Mouse (Mus musculus): Measurements from ENCODE around the gene Tet1. TPM values are rescaled to one million over a fixed set of nuclear protein-coding genes. Genes with fewer than 3 reads are reported as not detected.
"Not testable (repeated sequence)": the region's sequence is repeated elsewhere in the genome, so short reads cannot be mapped to it uniquely, and the experiment has no call there.

Tet1 gene
- polyA plus RNA-seq, 1 experiment from 2014 or later = 24.4 TPM

DNA sequence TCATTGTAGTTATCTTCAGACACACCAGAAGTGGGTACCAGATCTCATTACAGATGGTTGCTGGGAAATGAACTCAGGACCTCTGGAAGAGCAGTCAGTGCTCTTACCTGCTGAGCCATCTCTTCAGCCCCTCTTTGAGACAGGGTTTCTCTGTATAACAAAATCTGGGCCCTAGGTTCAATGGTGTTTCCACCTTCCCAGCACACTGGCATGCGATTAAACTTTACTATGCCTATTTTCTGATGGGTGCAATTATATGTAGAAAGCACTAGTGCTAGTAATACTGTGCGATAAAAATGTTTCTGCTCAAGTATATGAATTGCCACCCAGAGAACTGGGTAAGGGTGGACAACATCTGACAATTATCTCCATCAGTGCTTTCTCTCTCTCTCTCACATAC, 105.5 kb downstream of the Tet1 start:
- 96% methylated on average over 2 of the region's 2 CpGs for WGBS
- no peak overlapping the region for H3K4me3 ChIP-seq (replicated peaks)

DNA sequence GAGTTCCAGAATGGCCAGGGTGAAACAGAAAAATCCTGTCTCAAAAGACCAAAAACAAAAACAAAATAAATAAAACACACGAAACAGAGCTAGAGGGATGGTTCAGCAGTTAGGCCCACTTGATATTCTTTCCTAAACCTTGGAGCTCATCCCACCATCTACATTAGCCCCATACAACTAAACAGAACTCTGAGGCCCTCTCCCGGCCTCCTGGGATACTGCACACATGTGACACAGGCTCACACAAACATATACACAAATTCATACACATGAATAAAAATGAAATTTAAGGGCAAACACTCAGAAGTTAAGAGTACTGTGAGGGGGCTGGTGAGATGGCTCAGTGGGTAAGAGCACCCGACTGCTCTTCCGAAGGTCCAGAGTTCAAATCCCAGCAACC, 114.6 kb downstream of the Tet1 start:
- no peak overlapping the region for H3K4me2 ChIP-seq (replicated peaks)
- no peak for ATAC-seq (ENCODE audit: insufficient number of reproducible peaks, low FRiP score, low TSS enrichment, low read depth)

More for the DNA sequence above, 105.5 kb downstream of the Tet1 start:
- H3K27me3 ChIP-seq = no peaks in the 10 kb centered on the region
- no peak overlapping the region for H3K4me2 ChIP-seq (replicated peaks)
- no peaks in the 10 kb centered on the region for H3K4me1 ChIP-seq
- no peak overlapping the region for H3K9ac ChIP-seq
- ATAC-seq (ENCODE audit: insufficient number of reproducible peaks, low FRiP score, low TSS enrichment, low read depth) = no peak
- H3K9me3 ChIP-seq (replicated peaks) = no peaks in the 10 kb centered on the region
- H3K27ac ChIP-seq (replicated peaks) = no peak overlapping the region
- H3K36me3 ChIP-seq = no peaks in the 10 kb centered on the region

DNA sequence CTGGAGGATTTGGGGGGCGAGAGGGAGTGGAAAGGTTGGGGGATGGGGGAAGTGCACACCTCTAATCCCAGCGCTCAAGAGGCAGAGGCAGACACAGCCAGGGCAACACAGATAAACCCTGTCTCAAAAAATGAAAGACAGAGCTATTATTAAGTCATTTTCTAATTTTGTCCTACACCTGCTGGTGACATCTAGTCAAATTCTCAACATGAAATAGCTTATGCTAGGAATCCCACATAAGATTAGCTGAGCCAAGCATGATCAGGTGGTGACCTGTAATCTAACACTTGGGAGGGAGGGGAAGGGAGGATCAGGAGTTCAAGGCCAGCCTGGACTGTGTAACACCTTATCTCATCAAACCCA, 115.7 kb downstream of the Tet1 start:
- no peaks in the 10 kb centered on the region for H3K27me3 ChIP-seq
- peak overlapping the region; percentile 51 for H3K4me2 ChIP-seq (replicated peaks)
- no peak for ATAC-seq (ENCODE audit: insufficient number of reproducible peaks, low FRiP score, low TSS enrichment, low read depth)
- peaks cover 21% of the 10 kb centered on the region for H3K36me3 ChIP-seq
- 47% methylated on average over 2 of the region's 2 CpGs for WGBS
- no peak overlapping the region; the same call in 1 of the 2 replicates for H3K9ac ChIP-seq
- H3K27ac ChIP-seq (replicated peaks) = peak overlapping the region; percentile 96
- H3K4me1 ChIP-seq = peaks cover 12% of the 10 kb centered on the region
- peak overlapping the region; percentile 89 for H3K4me3 ChIP-seq (replicated peaks)
- H3K9me3 ChIP-seq (replicated peaks) = no peaks in the 10 kb centered on the region

More for the DNA sequence above, 114.6 kb downstream of the Tet1 start:
- H3K27ac ChIP-seq (replicated peaks) = no peak overlapping the region
- peaks cover 12% of the 10 kb centered on the region for H3K36me3 ChIP-seq
- no peaks in the 10 kb centered on the region for H3K9me3 ChIP-seq (replicated peaks)
- 97% methylated on average over 4 of the region's 4 CpGs for WGBS
- H3K4me1 ChIP-seq = peaks cover 8% of the 10 kb centered on the region
- H3K4me3 ChIP-seq (replicated peaks) = no peak overlapping the region
- H3K27me3 ChIP-seq = no peaks in the 10 kb centered on the region
- no peak overlapping the region for H3K9ac ChIP-seq

DNA sequence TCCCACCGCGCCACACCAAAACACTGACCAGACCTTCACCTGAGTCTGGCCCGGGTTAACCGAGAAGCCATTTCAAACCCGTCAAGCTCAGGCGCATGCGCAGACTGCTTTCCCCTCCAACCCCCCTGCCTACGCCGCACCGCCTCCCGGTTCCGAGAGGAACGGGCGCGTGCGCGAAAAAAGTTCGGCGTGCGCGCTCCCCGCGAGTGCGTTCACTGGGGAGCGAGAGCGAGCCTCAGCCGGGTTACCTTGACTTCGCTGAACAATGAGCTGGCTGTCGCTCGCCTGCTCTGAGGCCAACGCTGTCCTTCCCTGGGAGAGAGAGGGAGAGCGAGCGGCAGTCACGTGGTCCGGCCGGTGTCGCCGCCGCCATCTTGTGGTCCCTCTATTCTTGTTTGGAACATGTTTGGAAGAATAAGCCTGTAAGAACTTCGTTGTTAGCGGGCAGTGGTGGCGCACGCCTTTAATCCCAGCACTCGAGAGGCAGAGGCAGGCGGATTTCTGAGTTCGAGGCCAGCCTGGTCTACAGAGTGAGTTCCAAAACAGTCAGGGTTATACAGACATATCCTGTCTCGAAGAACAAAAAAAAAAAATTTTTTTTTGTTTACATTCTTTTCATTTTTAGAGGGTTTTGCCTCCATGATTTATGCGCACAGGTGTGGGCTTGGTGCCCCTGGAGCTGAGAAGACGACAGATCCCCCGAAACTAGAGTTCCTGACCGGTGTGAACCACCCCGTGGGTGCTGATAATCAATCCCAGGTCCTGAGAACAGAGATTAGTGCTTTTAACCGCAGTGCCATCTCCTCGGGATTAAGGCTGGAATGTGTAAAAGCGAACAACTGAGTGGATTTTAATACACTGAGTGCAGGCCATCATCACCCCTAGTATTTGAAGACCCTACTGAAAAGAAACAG, 116.4 kb downstream of the Tet1 start, which contains the start of gene Ccar1:
TSS of gene Ccar1 (minus strand) at position 110 of the 914 bp plus-strand sequence.
- WGBS = 1% methylated on average over 55 of the region's 55 CpGs
- peaks cover 28% of the 10 kb centered on the region for H3K36me3 ChIP-seq
- no peaks in the 10 kb centered on the region for H3K9me3 ChIP-seq (replicated peaks)
- peak; percentile 98 for ATAC-seq (ENCODE audit: insufficient number of reproducible peaks, low FRiP score, low TSS enrichment, low read depth)
- H3K4me2 ChIP-seq (replicated peaks) = peak within 1 kb of the TSS; percentile 53
- no peaks in the 10 kb centered on the region for H3K27me3 ChIP-seq
- peak within 1 kb of the TSS; percentile 89 for H3K4me3 ChIP-seq (replicated peaks)
- H3K9ac ChIP-seq = peak within 1 kb of the TSS; percentile 89
- H3K27ac ChIP-seq (replicated peaks) = peak within 1 kb of the TSS; percentile 96
- peaks cover 12% of the 10 kb centered on the region for H3K4me1 ChIP-seq

DNA sequence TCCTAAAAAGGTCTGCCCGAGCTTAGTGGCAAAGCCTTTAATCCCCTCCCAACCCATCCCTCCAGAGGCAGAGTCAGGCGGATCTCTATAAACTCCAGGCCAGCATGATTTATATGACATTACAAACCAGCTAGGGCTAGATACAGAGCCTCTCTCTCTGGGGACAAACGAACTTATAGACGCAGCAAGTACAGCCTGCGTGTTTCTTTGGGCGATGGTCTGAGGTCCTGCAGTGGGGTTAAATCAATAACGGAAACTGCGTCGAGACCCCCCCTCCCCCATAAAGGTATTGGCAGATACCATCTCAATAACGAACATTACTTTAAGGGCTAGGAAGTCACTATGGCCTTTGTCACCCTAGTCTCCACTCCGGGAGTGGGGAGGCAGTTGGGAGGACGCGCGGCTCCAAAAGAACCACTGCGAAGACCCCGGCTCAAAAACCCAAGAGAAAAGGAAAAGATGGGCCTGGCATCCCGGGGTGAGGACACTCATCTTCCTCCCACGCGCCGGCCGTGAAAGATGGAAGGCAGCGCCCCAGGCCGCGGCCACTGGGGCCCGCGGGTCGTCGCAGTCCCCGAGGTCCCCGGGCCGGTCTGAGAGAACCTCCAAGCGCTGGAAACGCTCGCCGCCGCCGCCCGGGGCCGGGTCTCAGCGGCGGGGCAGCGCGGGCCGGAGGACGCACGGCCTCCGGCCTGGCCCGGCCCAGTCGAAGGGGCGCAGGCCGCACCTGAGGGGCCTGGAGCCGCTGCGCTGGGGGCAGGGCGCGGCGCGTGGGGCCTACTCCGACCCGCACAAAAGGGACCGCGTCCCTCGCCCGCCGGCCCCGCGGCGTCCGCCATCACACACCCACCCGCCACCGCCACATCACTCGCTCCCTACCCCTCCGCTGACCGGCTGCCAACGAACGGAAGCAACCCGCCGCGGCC, 117.3 kb downstream of the Tet1 start:
- Histone ChIP-seq H3K27me3 (no peaks in the 10 kb centered on the region), H3K36me3 (peaks cover 37% of the 10 kb centered on the region), H3K27ac (replicated peaks) (peak overlapping the region; percentile 96), H3K4me1 (peaks cover 12% of the 10 kb centered on the region), H3K4me3 (replicated peaks) (peak overlapping the region; percentile 89), H3K9me3 (replicated peaks) (no peaks in the 10 kb centered on the region), H3K9ac (peak overlapping the region; percentile 89), H3K4me2 (replicated peaks) (peak overlapping the region; percentile 53)
- peak; percentile 76 for ATAC-seq (ENCODE audit: insufficient number of reproducible peaks, low FRiP score, low TSS enrichment, low read depth)
- WGBS = 1% methylated on average over 74 of the region's 78 CpGs

DNA sequence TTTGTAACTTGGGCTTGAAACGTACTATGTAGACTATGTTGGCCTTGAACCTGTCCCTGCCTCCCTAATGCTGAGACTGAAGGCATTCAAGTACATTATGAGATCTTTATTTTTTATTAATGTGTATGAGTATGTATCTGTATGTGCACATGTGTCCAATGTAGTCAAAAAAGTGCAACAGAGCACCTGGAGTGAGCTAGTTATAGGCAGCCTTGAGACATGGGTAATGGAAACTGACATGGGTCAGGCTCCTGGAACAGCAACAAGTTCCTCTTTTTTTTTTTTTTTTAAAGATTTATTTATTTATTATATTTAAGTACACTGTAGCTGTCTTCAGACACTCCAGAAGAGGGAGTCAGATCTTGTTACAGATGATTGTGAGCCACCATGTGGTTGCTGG, 127.0 kb downstream of the Tet1 start:
- H3K27ac ChIP-seq (replicated peaks); H3K9me3 ChIP-seq (replicated peaks); ATAC-seq (ENCODE audit: insufficient number of reproducible peaks, low FRiP score, low TSS enrichment, low read depth); H3K4me2 ChIP-seq (replicated peaks); H3K27me3 ChIP-seq; H3K4me3 ChIP-seq (replicated peaks); H3K4me1 ChIP-seq; H3K9ac ChIP-seq: not testable (repeated sequence)
- 91% methylated on average over 1 of the region's 1 CpGs for WGBS
- H3K36me3 ChIP-seq = peaks cover 92% of the 10 kb centered on the region

Other genes starting within 250 kb of the Tet1 start
- 3.1 and 5.4 TPM in 2 replicates for gene Stox1, start 182.9 kb downstream of the Tet1 start, polyA plus RNA-seq (2015; fragmentation: Nextera tagmentation; extraction: Ambion mirVana)
- gene Ccar1, start 116.7 kb downstream of the Tet1 start, polyA plus RNA-seq (2015; fragmentation: Nextera tagmentation; extraction: Ambion mirVana) = 102 and 112 TPM in 2 replicates
- 12.3 and 14.4 TPM in 2 replicates for gene Slc25a16, start 11.6 kb upstream of the Tet1 start, polyA plus RNA-seq (2015; fragmentation: Nextera tagmentation; extraction: Ambion mirVana)
- 13.8 and 14.1 TPM in 2 replicates for gene Dna2, start 38.0 kb upstream of the Tet1 start, polyA plus RNA-seq (2015; fragmentation: Nextera tagmentation; extraction: Ambion mirVana)
- gene Rufy2, start 71.2 kb upstream of the Tet1 start, polyA plus RNA-seq (2015; fragmentation: Nextera tagmentation; extraction: Ambion mirVana) = 26.8 and 31.0 TPM in 2 replicates
- gene Hnrnph3, start 115.2 kb upstream of the Tet1 start, polyA plus RNA-seq (2015; fragmentation: Nextera tagmentation; extraction: Ambion mirVana) = 96.3 and 100 TPM in 2 replicates
- gene Pbld2, start 115.3 kb upstream of the Tet1 start, polyA plus RNA-seq (2015; fragmentation: Nextera tagmentation; extraction: Ambion mirVana) = 0.62 and 1.3 TPM in 2 replicates
- gene Pbld1, start 151.2 kb upstream of the Tet1 start, polyA plus RNA-seq (2015; fragmentation: Nextera tagmentation; extraction: Ambion mirVana) = 1.1 and 1.3 TPM in 2 replicates
- gene Atoh7, start 190.7 kb upstream of the Tet1 start, polyA plus RNA-seq (2015; fragmentation: Nextera tagmentation; extraction: Ambion mirVana) = 0.24 and 0.32 TPM in 2 replicates